Mouse (Mus musculus): Measurements from ENCODE around the gene Foxp1. TPM values are rescaled to one million over a fixed set of nuclear protein-coding genes. Genes with fewer than 3 reads are reported as not detected.

Gene Foxp1
- polyA plus RNA-seq, 1 experiment from 2014 or later, result 36.4 TPM

- Histone ChIP-seq H3K4me1 (ENCODE audit: insufficient read depth, low read length) (peaks cover 5% of the 10 kb centered on the region; the same call in 1 of the 2 replicates), H3K9me3 (ENCODE audit: low read length) (no peaks in the 10 kb centered on the region), H3K27me3 (ENCODE audit: insufficient read depth, low read length) (no peaks in the 10 kb centered on the region), H3K27ac (ENCODE audit: low read length) (peak overlapping the region; percentile 100), H3K9ac (replicated peaks; ENCODE audit: low read length) (peak overlapping the region; percentile 93), H3K36me3 (ENCODE audit: insufficient read depth, low read length) (0 out of 2 replicates have a peak, but pooled peaks cover 4% of the 10 kb centered on the region), H3K4me3 (ENCODE audit: low read length) (peak overlapping the region; percentile 55), H3K4me2 (replicated peaks; ENCODE audit: low read depth, low read length) (peak overlapping the region; percentile 72)
- ATAC-seq (ENCODE audit: low FRiP score, low TSS enrichment), result peak; percentile 3; the same call in 1 of the 2 replicates
- WGBS, result under 1% methylated on average over 64 of the region's 64 CpGs
Observed at GRCm38 (mm10) chr6:99521641-99522358, 721 bp downstream of the Foxp1 start.

GRCm38 (mm10) chr6:99521038-99521640 is 1.4 kb downstream of the Foxp1 start:
- Histone ChIP-seq H3K27ac (ENCODE audit: low read length) (peak overlapping the region; percentile 100), H3K36me3 (ENCODE audit: insufficient read depth, low read length) (no peaks in the 10 kb centered on the region), H3K4me2 (replicated peaks; ENCODE audit: low read depth, low read length) (peak overlapping the region; percentile 72), H3K4me1 (ENCODE audit: insufficient read depth, low read length) (peaks cover 8% of the 10 kb centered on the region; the same call in 1 of the 2 replicates), H3K9ac (replicated peaks; ENCODE audit: low read length) (peak overlapping the region; percentile 93), H3K4me3 (ENCODE audit: low read length) (peak overlapping the region; percentile 55), H3K9me3 (ENCODE audit: low read length) (no peaks in the 10 kb centered on the region), H3K27me3 (ENCODE audit: insufficient read depth, low read length) (no peaks in the 10 kb centered on the region)
- under 1% methylated on average over 52 of the region's 54 CpGs for WGBS
- peak; percentile 75 for ATAC-seq (ENCODE audit: low FRiP score, low TSS enrichment)

- H3K27ac ChIP-seq (ENCODE audit: low read length), result peak overlapping the region; percentile 100
- under 1% methylated on average over 21 of the region's 27 CpGs for WGBS
- peaks cover 13% of the 10 kb centered on the region for H3K4me1 ChIP-seq (ENCODE audit: insufficient read depth, low read length)
- no peaks in the 10 kb centered on the region for H3K9me3 ChIP-seq (ENCODE audit: low read length)
- H3K36me3 ChIP-seq (ENCODE audit: insufficient read depth, low read length), result no peaks in the 10 kb centered on the region
- H3K4me3 ChIP-seq (ENCODE audit: low read length), result peak overlapping the region; percentile 55
- H3K9ac ChIP-seq (replicated peaks; ENCODE audit: low read length), result peak overlapping the region; percentile 93
- ATAC-seq (ENCODE audit: low FRiP score, low TSS enrichment), result no peak; the same call in 1 of the 2 replicates
- H3K4me2 ChIP-seq (replicated peaks; ENCODE audit: low read depth, low read length), result peak overlapping the region; percentile 72
- H3K27me3 ChIP-seq (ENCODE audit: insufficient read depth, low read length), result no peaks in the 10 kb centered on the region
Observed at GRCm38 (mm10) chr6:99520676-99521037, 1.9 kb downstream of the Foxp1 start.

GRCm38 (mm10) chr6:99519806-99520675 is 2.5 kb downstream of the Foxp1 start:
- Histone ChIP-seq H3K4me3 (ENCODE audit: low read length) (peak overlapping the region; percentile 55), H3K4me2 (replicated peaks; ENCODE audit: low read depth, low read length) (peak overlapping the region; percentile 72), H3K4me1 (ENCODE audit: insufficient read depth, low read length) (peaks cover 16% of the 10 kb centered on the region), H3K27ac (ENCODE audit: low read length) (peak overlapping the region; percentile 100), H3K36me3 (ENCODE audit: insufficient read depth, low read length) (no peaks in the 10 kb centered on the region), H3K27me3 (ENCODE audit: insufficient read depth, low read length) (no peaks in the 10 kb centered on the region), H3K9ac (replicated peaks; ENCODE audit: low read length) (peak overlapping the region; percentile 93), H3K9me3 (ENCODE audit: low read length) (no peaks in the 10 kb centered on the region)
- ATAC-seq (ENCODE audit: low FRiP score, low TSS enrichment), result no peak
- 4% methylated on average over 24 of the region's 38 CpGs for WGBS

GRCm38 (mm10) chr6:99519052-99519451 is 3.5 kb downstream of the Foxp1 start:
- Histone ChIP-seq H3K9me3 (ENCODE audit: low read length) (no peaks in the 10 kb centered on the region), H3K4me3 (ENCODE audit: low read length) (peak overlapping the region; percentile 55), H3K4me1 (ENCODE audit: insufficient read depth, low read length) (peaks cover 23% of the 10 kb centered on the region), H3K36me3 (ENCODE audit: insufficient read depth, low read length) (no peaks in the 10 kb centered on the region), H3K4me2 (replicated peaks; ENCODE audit: low read depth, low read length) (peak overlapping the region; percentile 72), H3K27me3 (ENCODE audit: insufficient read depth, low read length) (no peaks in the 10 kb centered on the region), H3K27ac (ENCODE audit: low read length) (no peak overlapping the region), H3K9ac (replicated peaks; ENCODE audit: low read length) (no peak overlapping the region)
- ATAC-seq (ENCODE audit: low FRiP score, low TSS enrichment), result no peak
- WGBS, result 33% methylated on average over 4 of the region's 4 CpGs

GRCm38 (mm10) chr6:99515667-99516199 is 6.8 kb downstream of the Foxp1 start:
- no peak overlapping the region for H3K4me3 ChIP-seq (ENCODE audit: low read length)
- no peaks in the 10 kb centered on the region for H3K36me3 ChIP-seq (ENCODE audit: insufficient read depth, low read length)
- H3K9ac ChIP-seq (replicated peaks; ENCODE audit: low read length), result no peak overlapping the region
- H3K4me1 ChIP-seq (ENCODE audit: insufficient read depth, low read length), result peaks cover 49% of the 10 kb centered on the region
- no peak overlapping the region for H3K27ac ChIP-seq (ENCODE audit: low read length)
- H3K27me3 ChIP-seq (ENCODE audit: insufficient read depth, low read length), result no peaks in the 10 kb centered on the region
- no peak for ATAC-seq (ENCODE audit: low FRiP score, low TSS enrichment)
- H3K9me3 ChIP-seq (ENCODE audit: low read length), result no peaks in the 10 kb centered on the region
- H3K4me2 ChIP-seq (replicated peaks; ENCODE audit: low read depth, low read length), result peak overlapping the region; percentile 7; the same call in 1 of the 2 replicates
- 53% methylated on average over 7 of the region's 7 CpGs for WGBS

GRCm38 (mm10) chr6:99511862-99512261 is 10.7 kb downstream of the Foxp1 start:
- 26% methylated on average over 6 of the region's 6 CpGs for WGBS
- H3K9ac ChIP-seq (replicated peaks; ENCODE audit: low read length), result peak overlapping the region; percentile 25; the same call in 1 of the 2 replicates
- peaks cover 64% of the 10 kb centered on the region for H3K4me1 ChIP-seq (ENCODE audit: insufficient read depth, low read length)
- H3K4me3 ChIP-seq (ENCODE audit: low read length), result no peak overlapping the region
- H3K27ac ChIP-seq (ENCODE audit: low read length), result no peak overlapping the region
- H3K36me3 ChIP-seq (ENCODE audit: insufficient read depth, low read length), result no peaks in the 10 kb centered on the region
- H3K9me3 ChIP-seq (ENCODE audit: low read length), result no peaks in the 10 kb centered on the region
- H3K27me3 ChIP-seq (ENCODE audit: insufficient read depth, low read length), result no peaks in the 10 kb centered on the region
- H3K4me2 ChIP-seq (replicated peaks; ENCODE audit: low read depth, low read length), result peak overlapping the region; percentile 29
- no peak for ATAC-seq (ENCODE audit: low FRiP score, low TSS enrichment)

GRCm38 (mm10) chr6:99509189-99509592 is 13.3 kb downstream of the Foxp1 start:
- H3K4me2 ChIP-seq (replicated peaks; ENCODE audit: low read depth, low read length), result no peak overlapping the region

GRCm38 (mm10) chr6:99506816-99507215 is 15.7 kb downstream of the Foxp1 start:
- no peak for ATAC-seq (ENCODE audit: low FRiP score, low TSS enrichment)
- Histone ChIP-seq H3K9ac (replicated peaks; ENCODE audit: low read length) (no peak overlapping the region), H3K4me2 (replicated peaks; ENCODE audit: low read depth, low read length) (no peak overlapping the region), H3K4me3 (ENCODE audit: low read length) (no peak overlapping the region), H3K36me3 (ENCODE audit: insufficient read depth, low read length) (peaks cover 12% of the 10 kb centered on the region), H3K4me1 (ENCODE audit: insufficient read depth, low read length) (peaks cover 32% of the 10 kb centered on the region), H3K27me3 (ENCODE audit: insufficient read depth, low read length) (no peaks in the 10 kb centered on the region), H3K27ac (ENCODE audit: low read length) (no peak overlapping the region), H3K9me3 (ENCODE audit: low read length) (no peaks in the 10 kb centered on the region)
- 76% methylated on average over 6 of the region's 6 CpGs for WGBS

More at GRCm38 (mm10) chr6:99509189-99509592, 13.3 kb downstream of the Foxp1 start:
- no peaks in the 10 kb centered on the region; the same call in 1 of the 2 replicates for H3K36me3 ChIP-seq (ENCODE audit: insufficient read depth, low read length)
- H3K4me1 ChIP-seq (ENCODE audit: insufficient read depth, low read length), result peaks cover 47% of the 10 kb centered on the region
- H3K27ac ChIP-seq (ENCODE audit: low read length), result peak overlapping the region; percentile 49
- H3K4me3 ChIP-seq (ENCODE audit: low read length), result no peak overlapping the region
- H3K9ac ChIP-seq (replicated peaks; ENCODE audit: low read length), result no peak overlapping the region
- peak; percentile 50; the same call in 1 of the 2 replicates for ATAC-seq (ENCODE audit: low FRiP score, low TSS enrichment)
- H3K9me3 ChIP-seq (ENCODE audit: low read length), result no peaks in the 10 kb centered on the region
- 72% methylated on average over 9 of the region's 9 CpGs for WGBS
- no peaks in the 10 kb centered on the region for H3K27me3 ChIP-seq (ENCODE audit: insufficient read depth, low read length)

All from kidney, embryonic 16.5 days (tissue).